Mouse (Mus musculus): ENCODE data around the gene Syde2.

Syde2 gene

DNA sequence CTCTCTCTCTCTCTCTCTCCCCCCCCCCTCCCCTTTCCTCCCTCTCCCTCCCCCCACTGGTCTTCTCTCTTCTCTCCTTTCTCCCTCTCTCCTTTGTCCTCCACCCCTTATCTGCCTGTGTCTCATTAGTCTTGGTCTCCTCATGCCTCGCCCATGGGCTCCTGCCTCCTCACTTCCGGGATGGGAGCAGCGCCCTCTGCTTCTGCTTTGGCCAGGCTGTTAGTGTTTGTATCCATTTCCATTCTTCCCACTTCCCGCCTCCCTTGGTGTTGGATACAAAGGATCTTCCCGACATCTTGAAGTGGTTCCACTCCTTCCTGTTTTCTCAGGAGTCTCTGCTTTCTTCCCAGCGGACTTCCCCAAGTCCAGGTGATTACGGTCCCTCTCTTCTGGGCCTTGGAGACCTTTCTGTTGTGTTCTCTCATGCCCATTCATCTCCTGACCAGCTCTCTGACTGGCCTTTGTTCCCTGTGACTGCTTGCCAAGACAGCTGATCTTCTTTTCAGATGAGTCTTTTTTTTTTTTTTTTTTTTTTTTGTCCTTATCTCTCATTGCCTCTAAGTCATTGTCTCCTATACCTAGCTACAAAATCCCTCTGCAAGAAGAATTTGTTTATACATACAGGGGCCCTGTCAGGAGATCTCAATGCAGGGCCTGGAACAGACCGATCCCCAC lies 24.0 kb downstream of the Syde2 start:
- no peak for DNase-seq (ENCODE audit: low spot score)

DNA sequence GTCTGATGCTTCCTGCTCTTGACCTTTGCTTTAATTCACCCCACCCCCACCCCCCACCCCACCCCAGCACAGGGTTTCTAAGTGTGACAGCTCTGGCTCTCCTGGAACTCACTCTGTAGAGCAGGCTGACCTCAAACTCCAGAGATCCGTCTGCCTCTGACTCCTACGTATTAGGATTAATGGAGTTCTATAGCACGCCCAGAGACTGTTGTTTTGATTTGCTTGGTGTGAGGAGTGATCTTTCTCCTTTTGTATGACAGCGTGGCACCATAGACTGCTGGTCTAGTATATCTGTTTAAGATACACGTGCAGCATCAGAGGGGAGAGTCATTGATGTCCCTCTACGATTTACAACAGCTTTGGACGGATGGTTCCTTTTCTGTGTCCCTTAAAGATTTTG lies 25.8 kb downstream of the Syde2 start:
- no peak for DNase-seq (ENCODE audit: low spot score)

DNA sequence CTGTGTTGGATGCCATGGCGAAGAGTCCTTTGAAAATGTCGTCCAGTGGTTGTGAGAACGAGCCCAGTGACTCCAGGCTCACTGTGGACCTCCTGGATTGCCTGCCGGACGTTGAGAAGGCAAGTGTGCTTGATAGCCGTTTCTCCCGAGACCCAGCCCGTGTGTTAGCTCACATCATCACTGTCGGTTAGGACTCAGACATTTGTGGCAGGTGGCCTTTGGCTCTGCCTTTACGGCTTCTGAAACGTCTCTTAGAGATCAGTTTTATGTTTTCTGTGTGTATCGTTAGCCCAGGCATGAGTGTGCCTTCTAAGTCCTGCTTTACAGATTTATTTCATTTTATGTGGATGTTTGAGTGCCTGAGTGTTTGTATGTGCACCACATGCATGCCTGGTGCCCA lies 26.7 kb downstream of the Syde2 start:
- no peak for DNase-seq (ENCODE audit: low spot score)

- DNase-seq (ENCODE audit: low spot score) = no peak
These were observed 29.3 kb downstream of the Syde2 start for GRCm38 (mm10) chr3:146016979-146017378.

DNA sequence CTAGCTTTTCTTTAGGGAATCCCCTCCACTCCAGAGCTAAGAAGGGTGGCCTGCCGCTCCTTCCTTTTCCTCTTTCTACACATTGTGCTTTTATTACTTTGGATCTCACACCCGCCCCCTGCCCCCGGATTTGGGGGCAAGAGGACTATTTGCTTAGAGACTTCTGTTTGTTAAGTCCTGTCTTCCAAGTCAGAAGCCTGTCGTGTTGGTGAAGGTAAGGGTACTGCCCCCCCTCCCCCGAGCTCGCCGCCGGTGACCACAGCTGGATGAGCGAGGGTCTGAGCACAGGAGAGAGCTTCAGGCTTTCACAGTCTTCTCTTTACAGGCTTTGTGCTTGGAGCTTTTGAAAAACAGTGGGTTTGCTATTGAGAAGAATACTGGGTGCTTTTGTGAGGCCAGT lies 29.9 kb downstream of the Syde2 start:
- DNase-seq (ENCODE audit: low spot score) = no peak

DNA sequence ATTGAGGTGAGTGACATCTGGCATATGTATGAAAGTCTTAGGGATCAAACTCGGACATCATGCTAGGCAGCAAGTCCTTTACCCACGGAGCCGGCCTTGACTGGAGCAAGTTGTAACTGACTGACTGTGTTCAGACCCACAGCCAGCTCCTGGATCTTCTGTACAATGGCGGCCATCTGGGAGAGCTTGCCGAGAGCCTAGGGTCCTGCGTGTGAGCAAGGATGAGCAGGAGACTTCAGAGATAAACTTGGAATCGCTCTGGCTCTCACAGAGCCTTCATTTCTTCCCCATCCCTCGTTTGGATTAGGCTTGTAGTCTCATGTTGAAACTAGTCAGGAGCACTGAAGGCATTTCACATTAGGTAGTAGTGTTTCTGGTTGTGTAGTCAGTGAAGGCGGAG lies 34.6 kb downstream of the Syde2 start:
- no peak for DNase-seq (ENCODE audit: low spot score)

- DNase-seq (ENCODE audit: low spot score) = no peak
These were observed 37.1 kb downstream of the Syde2 start for GRCm38 (mm10) chr3:146024746-146025145.

- DNase-seq (ENCODE audit: low spot score) = no peak
These were observed 37.8 kb downstream of the Syde2 start for GRCm38 (mm10) chr3:146025499-146025898.

- no peak for DNase-seq (ENCODE audit: low spot score)
These were observed 39.4 kb downstream of the Syde2 start for GRCm38 (mm10) chr3:146027116-146027515.

DNA sequence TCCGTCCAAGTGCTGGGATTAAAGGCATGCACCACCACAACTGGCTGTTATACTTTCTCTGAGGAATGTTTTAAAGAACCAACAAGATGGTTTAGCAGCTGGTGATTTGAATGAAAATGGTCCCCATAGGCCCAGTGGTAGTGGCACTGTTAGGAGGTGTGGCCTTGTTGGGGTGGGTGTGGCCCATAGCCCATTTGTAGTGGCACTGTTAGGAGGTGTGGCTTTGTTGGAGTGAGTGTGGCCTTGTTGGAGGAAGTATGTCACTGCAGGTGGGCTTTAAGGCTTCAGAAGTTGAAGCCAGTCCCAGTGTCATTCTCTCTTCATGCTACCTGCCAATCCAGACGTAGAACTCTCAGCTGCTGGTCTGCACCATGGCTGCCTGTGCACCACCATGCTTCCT lies 40.7 kb downstream of the Syde2 start:
- DNase-seq (ENCODE audit: low spot score) = no peak

GRCm38 (mm10) chr3:146029234-146029633 lies 41.6 kb downstream of the Syde2 start:
- DNase-seq (ENCODE audit: low spot score) = no peak

DNA sequence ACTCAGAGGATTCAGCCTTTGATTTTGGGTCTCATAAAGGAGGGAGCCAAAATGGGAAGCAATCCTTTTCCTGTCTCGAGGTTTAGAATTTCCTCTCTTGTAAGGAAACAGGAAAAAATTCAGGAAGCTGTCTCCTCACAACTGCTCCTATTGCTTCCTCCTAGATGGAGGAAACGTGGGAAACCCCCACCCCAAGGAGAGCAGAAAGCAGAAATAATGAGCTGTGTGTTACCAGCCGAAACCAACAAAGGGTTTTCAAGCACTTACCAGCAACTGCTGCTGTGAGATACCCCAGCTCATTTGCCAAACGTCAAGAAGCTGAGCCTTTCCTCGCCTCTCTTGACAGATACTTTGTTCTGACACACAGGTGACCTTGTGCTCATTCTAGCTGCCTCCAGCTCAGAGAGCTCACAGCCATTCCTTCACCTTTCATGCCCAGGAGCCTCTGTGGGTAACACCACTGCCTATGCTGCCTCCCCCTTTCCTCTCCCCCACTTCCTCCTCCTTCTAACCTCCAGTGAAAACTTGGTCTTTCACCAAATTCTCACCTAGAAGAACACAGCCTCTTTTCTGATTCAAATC lies 42.7 kb downstream of the Syde2 start:
- DNase-seq (ENCODE audit: low spot score) = no peak

DNA sequence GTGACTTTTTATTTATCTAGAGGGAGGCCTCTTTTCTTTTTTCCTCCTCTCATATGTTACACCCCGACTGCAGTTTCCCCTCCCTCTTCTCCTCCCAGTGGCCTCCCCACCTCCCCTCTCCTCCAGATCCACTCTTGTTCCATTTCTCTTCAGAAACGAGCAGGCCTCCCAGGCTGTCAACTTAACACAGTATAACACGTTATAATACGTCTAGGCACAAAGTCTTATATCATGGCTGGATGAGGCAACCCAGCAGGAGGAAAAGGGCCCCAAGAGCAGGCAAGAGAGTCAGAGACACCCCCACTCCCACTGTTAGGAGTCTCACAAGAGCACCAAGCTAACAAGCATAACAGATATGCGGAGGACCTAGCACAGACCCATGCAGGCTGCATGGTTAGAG lies 45.3 kb downstream of the Syde2 start:
- no peak for DNase-seq (ENCODE audit: low spot score)

GRCm38 (mm10) chr3:146037906-146038305 lies 50.2 kb downstream of the Syde2 start:
- DNase-seq (ENCODE audit: low spot score) = no peak

- DNase-seq (ENCODE audit: low spot score) = no peak
These were observed 51.6 kb downstream of the Syde2 start for GRCm38 (mm10) chr3:146039132-146039903.

DNA sequence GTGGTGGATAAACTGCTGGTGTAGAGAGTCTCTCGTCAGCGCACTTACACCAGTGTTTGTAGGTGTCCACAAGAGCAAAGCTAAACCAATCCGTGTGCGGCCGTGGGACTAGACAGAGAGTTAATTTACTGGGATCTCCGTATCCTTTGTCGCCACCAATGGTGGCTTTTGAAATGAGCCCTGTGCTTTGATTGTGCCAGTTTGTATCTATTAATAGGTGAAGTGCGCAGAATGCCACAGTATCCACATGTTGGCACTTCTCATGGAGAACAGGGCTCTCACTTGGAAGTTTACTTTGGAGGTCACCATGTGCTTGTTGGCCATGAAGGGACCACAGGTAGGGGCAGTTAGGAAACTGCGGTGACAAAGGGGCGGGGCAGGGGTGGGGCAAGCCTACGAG lies 53.7 kb downstream of the Syde2 start:
- no peak for DNase-seq (ENCODE audit: low spot score)

GRCm38 (mm10) chr3:146044977-146045376 lies 57.3 kb downstream of the Syde2 start:
- DNase-seq (ENCODE audit: low spot score) = no peak

DNA sequence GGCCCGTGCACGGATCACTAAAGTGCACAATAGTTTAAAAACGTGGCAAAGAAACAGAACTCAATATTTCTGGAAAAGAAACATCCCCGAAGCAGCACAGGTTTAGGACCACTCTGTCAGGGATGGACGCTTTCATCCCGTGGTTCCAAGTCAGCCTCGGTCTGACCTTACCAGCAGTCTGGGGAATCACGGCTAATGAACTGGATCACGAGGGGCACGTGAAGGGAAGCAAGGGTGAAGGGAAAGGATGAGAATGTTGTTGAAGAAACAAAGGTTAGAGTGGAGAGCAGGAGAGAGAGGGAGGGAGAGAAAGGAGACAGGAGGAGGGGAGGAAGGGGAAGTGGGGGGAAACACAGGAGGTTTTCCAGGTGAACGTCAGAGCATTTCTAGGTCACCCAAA lies 58.4 kb downstream of the Syde2 start:
- DNase-seq (ENCODE audit: low spot score) = no peak

DNA sequence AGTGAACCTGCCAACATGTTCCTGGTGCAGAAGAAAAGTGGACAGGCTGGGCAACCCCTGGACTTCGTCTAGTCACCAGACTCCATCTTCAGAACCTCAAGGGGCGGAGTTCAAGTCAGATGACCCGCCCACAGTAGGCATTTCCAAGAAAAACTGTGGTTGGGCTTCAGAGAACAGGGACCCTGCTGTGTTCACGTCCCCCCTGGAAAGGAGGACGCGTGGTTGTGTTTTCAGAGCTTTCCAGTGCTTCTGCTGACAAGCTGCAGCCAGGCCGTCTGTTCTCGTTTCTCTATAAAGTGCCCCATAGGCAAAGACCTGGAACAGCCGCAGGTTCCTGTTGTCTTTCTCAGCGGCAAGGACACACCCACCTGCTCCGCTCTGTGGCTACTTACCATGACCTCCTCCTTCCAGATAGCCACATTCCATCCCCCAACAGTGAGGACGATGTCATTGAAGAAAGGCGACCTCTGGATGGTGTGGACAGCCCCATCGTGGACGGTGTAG lies 60.1 kb downstream of the Syde2 start:
- DNase-seq (ENCODE audit: low spot score) = peak; percentile 31

- no peak for DNase-seq (ENCODE audit: low spot score)
These were observed 62.3 kb downstream of the Syde2 start for GRCm38 (mm10) chr3:146049951-146050350.

- DNase-seq (ENCODE audit: low spot score) = peak; percentile 13
These were observed 63.8 kb downstream of the Syde2 start for GRCm38 (mm10) chr3:146051277-146052007.

GRCm38 (mm10) chr3:146053082-146053814 lies 65.6 kb downstream of the Syde2 start:
- DNase-seq (ENCODE audit: low spot score) = no peak

Data from ovary, postnatal 14 days (tissue).